15 mouse cellular contexts compared by ENCODE assay signal in the genomic region with DNA sequence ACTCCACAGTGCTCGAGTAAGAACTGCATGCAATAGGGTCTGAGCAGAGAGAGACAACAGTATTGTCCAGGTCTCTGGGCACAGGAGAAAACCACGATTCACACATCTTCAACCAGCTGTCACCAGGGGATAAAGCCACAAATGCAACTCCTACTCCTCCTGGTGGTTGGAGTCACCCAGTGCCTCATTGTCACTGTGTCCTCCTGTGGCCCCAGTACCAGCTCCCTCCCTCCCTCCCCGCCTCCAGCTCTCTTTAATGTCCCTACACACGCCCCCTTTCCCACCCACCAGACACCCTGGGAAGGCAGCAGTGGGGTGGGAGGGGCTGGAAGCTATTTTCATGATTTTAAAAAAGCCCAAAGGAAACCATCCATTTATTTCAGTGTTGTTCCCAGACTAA. TPM values are rescaled to one million over a fixed set of nuclear protein-coding genes. Genes with fewer than 3 reads are reported as not detected.
A peak's percentile ranks its signal among the peaks of the same experiment; 100 is the strongest.
DNase-seq lines count a peak whose midpoint lies in the region; ATAC-seq and TF ChIP-seq lines count a peak whose summit lies in the region.
"Had no signal": no experiment of that assay in that cellular context is flagged by ENCODE, and none has a peak within 500 bp of the region (broad histone marks: within the 10 kb centered on the region; RNA-seq: fewer than 3 reads in every experiment).

No protein-coding gene starts in this region.

- H3K27ac ChIP-seq in intestine, postnatal 0 days (ENCODE audit: low read depth, low read length) = no peak overlapping the region
- H3K27ac ChIP-seq in intestine, embryonic 15.5 days = no peak overlapping the region
- no peak overlapping the region for H3K27ac ChIP-seq in lung, embryonic 16.5 days (ENCODE audit: low read length)
- H3K27ac ChIP-seq: heart, embryonic 15.5 days; neural tube, embryonic 13.5 days had no signal

- H3K36me3 ChIP-seq in intestine, postnatal 0 days (ENCODE audit: control insufficient read depth, insufficient read depth) = no peaks in the 10 kb centered on the region
- no peaks in the 10 kb centered on the region for H3K36me3 ChIP-seq in intestine, embryonic 15.5 days
- H3K36me3 ChIP-seq in lung, embryonic 16.5 days (ENCODE audit: control insufficient read depth, insufficient read depth, low read length) = no peaks in the 10 kb centered on the region
- no peaks in the 10 kb centered on the region for H3K36me3 ChIP-seq in myocyte (ENCODE audit: control insufficient read depth, insufficient read depth)
- H3K36me3 ChIP-seq: heart, embryonic 15.5 days; neural tube, embryonic 13.5 days had no signal

- no peaks in the 10 kb centered on the region for H3K9me3 ChIP-seq in intestine, postnatal 0 days (ENCODE audit: control insufficient read depth)
- no peaks in the 10 kb centered on the region for H3K9me3 ChIP-seq in intestine, embryonic 15.5 days
- H3K9me3 ChIP-seq in lung, embryonic 16.5 days (ENCODE audit: control insufficient read depth, low read length) = no peaks in the 10 kb centered on the region
- H3K9me3 ChIP-seq: heart, embryonic 15.5 days; neural tube, embryonic 13.5 days had no signal

- DNase-seq in lung, postnatal 25 days (ENCODE audit: low spot score) = no peak
- DNase-seq in ZHBTc4 (ENCODE audit: low read depth, low spot score) = peak; percentile 55
- DNase-seq: cerebellum, adult 2 months; gastrocnemius, postnatal 14 days; midbrain, embryonic 14.5 days had no signal

- no peak for ATAC-seq in intestine, postnatal 0 days
- ATAC-seq in intestine, embryonic 15.5 days = no peak
- ATAC-seq in lung, embryonic 16.5 days (ENCODE audit: low read depth) = peak; percentile 46; the same call in 1 of the 2 replicates
- no peak for ATAC-seq in inflammation-experienced regulatory T-cells, adult 6 months
- ATAC-seq: forebrain, embryonic 16.5 days; hindbrain, embryonic 16.5 days had no signal

- H3K4me2 ChIP-seq in intestine, postnatal 0 days (replicated peaks; ENCODE audit: low read depth) = no peak overlapping the region
- no peak overlapping the region for H3K4me2 ChIP-seq in intestine, embryonic 15.5 days (replicated peaks)
- H3K4me2 ChIP-seq in lung, embryonic 16.5 days (ENCODE audit: low read depth, low read length) = no peak overlapping the region
- H3K4me2 ChIP-seq in myocyte (ENCODE audit: low read depth) = no peak overlapping the region
- H3K4me2 ChIP-seq: heart, embryonic 15.5 days; liver, embryonic 11.5 days; neural tube, embryonic 13.5 days had no signal

- no peak overlapping the region for H3K9ac ChIP-seq in intestine, postnatal 0 days (ENCODE audit: low read depth, low read length)
- no peak overlapping the region for H3K9ac ChIP-seq in intestine, embryonic 15.5 days
- H3K9ac ChIP-seq in lung, embryonic 16.5 days (ENCODE audit: low read length) = no peak overlapping the region
- H3K9ac ChIP-seq: heart, embryonic 15.5 days; neural tube, embryonic 13.5 days had no signal

- H3K79me2 ChIP-seq in myocyte (ENCODE audit: control insufficient read depth, insufficient read depth) = no peaks in the 10 kb centered on the region

- H3K27me3 ChIP-seq in intestine, postnatal 0 days (replicated peaks; ENCODE audit: control insufficient read depth, insufficient read depth, low read length) = 0 out of 2 replicates have a peak, but pooled peaks cover 3% of the 10 kb centered on the region
- no peaks in the 10 kb centered on the region for H3K27me3 ChIP-seq in intestine, embryonic 15.5 days (replicated peaks)
- no peaks in the 10 kb centered on the region for H3K27me3 ChIP-seq in lung, embryonic 16.5 days (ENCODE audit: control insufficient read depth, insufficient read depth, low read depth, low read length)
- H3K27me3 ChIP-seq in myocyte (ENCODE audit: control insufficient read depth, insufficient read depth, insufficient read length) = no peaks in the 10 kb centered on the region
- H3K27me3 ChIP-seq: heart, embryonic 15.5 days; neural tube, embryonic 13.5 days had no signal

- WGBS in intestine, postnatal 0 days = 38% methylated on average over 4 of the region's 4 CpGs
- 48% methylated on average over 4 of the region's 4 CpGs for WGBS in intestine, embryonic 15.5 days
- WGBS in lung, embryonic 16.5 days = 36% methylated on average over 4 of the region's 4 CpGs

- no peak overlapping the region for H3ac ChIP-seq in myocyte (ENCODE audit: control insufficient read depth, insufficient read length)

- no peak overlapping the region for H3K4me3 ChIP-seq in intestine, postnatal 0 days (ENCODE audit: low read depth, low read length)
- H3K4me3 ChIP-seq in intestine, embryonic 15.5 days (replicated peaks) = no peak overlapping the region
- H3K4me3 ChIP-seq in lung, embryonic 16.5 days (ENCODE audit: low read length) = no peak overlapping the region
- no peak overlapping the region for H3K4me3 ChIP-seq in myocyte
- H3K4me3 ChIP-seq: heart, embryonic 15.5 days; neural tube, embryonic 13.5 days had no signal

- TF ChIP-seq POLR2A in myocyte (IDR thresholded peaks at IDR 0.05; ENCODE audit: insufficient read length, low read depth) = no peak

- no peaks in the 10 kb centered on the region for H3K4me1 ChIP-seq in intestine, postnatal 0 days (replicated peaks; ENCODE audit: control insufficient read depth, insufficient read depth, low read length)
- 0 out of 2 replicates have a peak, but pooled peaks cover 5% of the 10 kb centered on the region for H3K4me1 ChIP-seq in intestine, embryonic 15.5 days (replicated peaks)
- no peaks in the 10 kb centered on the region for H3K4me1 ChIP-seq in lung, embryonic 16.5 days (replicated peaks; ENCODE audit: control insufficient read depth, insufficient read depth, low read length)

- peak; percentile 50 for TF ChIP-seq CTCF in intestine, postnatal 0 days (IDR thresholded peaks at IDR 0.05; ENCODE audit: low read depth)

TF ChIP-seq in myocyte, 11 proteins besides CTCF, POLR2A, EP300 and RAD21:
- TF ChIP-seq TCF3 (IDR thresholded peaks at IDR 0.05; ENCODE audit: insufficient read length, low read depth) (no peak), E2F4 (IDR thresholded peaks at IDR 0.05; ENCODE audit: insufficient read depth) (no peak), USF1 (IDR thresholded peaks at IDR 0.05; ENCODE audit: low read depth) (no peak), MAX (IDR thresholded peaks at IDR 0.05; ENCODE audit: low read depth) (no peak), MYOD1 (IDR thresholded peaks at IDR 0.05; ENCODE audit: control insufficient read depth in 1 of 3, insufficient read length in 2 of 3, low read depth in 2 of 3) (peak in 2 of 3 experiments; percentile 15 to 48), SRF (IDR thresholded peaks at IDR 0.05; ENCODE audit: control insufficient read depth, insufficient read length, low read depth) (no peak), REST (IDR thresholded peaks at IDR 0.05; ENCODE audit: insufficient read depth, insufficient read length) (no peak), MYOG (IDR thresholded peaks at IDR 0.05; ENCODE audit: control insufficient read depth in 1 of 3, insufficient read depth in 1 of 3, insufficient read length in 2 of 3, low read depth in 2 of 3) (peak in 2 of 3 experiments; percentile 15 to 47), TCF12 (IDR thresholded peaks at IDR 0.05; ENCODE audit: insufficient read depth, poor library complexity, severe bottlenecking) (no peak), POLR2AphosphoS2 (IDR thresholded peaks at IDR 0.05; ENCODE audit: insufficient read length, low read depth) (no peak), CEBPB (IDR thresholded peaks at IDR 0.05; ENCODE audit: insufficient read depth, poor library complexity, severe bottlenecking) (no peak)

RNA-seq across cellular contexts. Expression of gene Cgnl1, which starts 41.0 kb away (rescaled TPM):
- 4.0 and 4.3 TPM in 2 replicates for polyA plus RNA-seq in intestine, postnatal 0 days (2015; fragmentation: Nextera tagmentation; extraction: Ambion mirVana)
- 9.0 and 9.4 TPM in 2 replicates for polyA plus RNA-seq in intestine, embryonic 15.5 days (2015; fragmentation: Nextera tagmentation; extraction: Ambion mirVana)
- 21.4 and 21.8 TPM in 2 replicates for polyA plus RNA-seq in lung, embryonic 16.5 days (2015; fragmentation: Nextera tagmentation; extraction: Ambion mirVana)
- 3.7 TPM for polyA plus RNA-seq in myocyte (2012; fragmentation: generic; extraction: Trizol)
- polyA plus RNA-seq in inflammation-experienced regulatory T-cells, adult 6 months (2017; shearing (Covaris generic)) = not detected
